Mouse (Mus musculus) B cell, adult 62 days (primary cell): ENCODE results near the gene Zscan4-ps2. TPM values are rescaled to one million over a fixed set of nuclear protein-coding genes. Genes with fewer than 3 reads are reported as not detected.

Experiments used
- total RNA-seq: library from RNA; stranded (reverse); gene quantifications from 4 replicates; pipeline ENCODE4 v1.2.4, GENCODE M21; 2023

The Zscan4-ps2 gene
- total RNA-seq = not detected in 4 replicates

DNA sequence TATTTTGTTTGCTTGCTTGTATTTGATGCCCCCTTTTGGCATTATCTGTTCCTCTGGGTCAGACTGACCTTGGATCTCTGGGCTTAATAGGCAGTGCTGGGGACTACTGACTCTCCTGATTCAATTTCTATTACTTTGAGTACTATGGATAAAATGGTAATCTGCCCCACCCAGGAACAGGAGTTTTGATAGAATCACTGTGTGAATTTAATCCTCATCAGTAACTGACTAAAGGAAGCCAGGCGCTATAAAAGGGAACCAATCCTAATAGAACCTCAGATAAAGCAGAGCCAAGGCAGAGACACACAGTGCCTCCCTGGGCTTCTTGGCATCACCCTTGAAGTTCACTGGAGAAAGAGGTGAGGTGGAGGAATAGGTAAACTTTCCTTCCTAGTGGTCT is at the start of gene Zscan4-ps2:
Gene Zscan4-ps2 (plus strand): TSS at position 301 of the 400 bp plus-strand sequence.

Other genes with a start within 250 kb of the Zscan4-ps2 start
- not detected in 4 replicates for gene Zscan4e, start 203.6 kb upstream of the Zscan4-ps2 start, total RNA-seq
- not detected in 4 replicates for gene Zscan4f, start 116.4 kb upstream of the Zscan4-ps2 start, total RNA-seq
- gene Zscan4-ps3, start 95.0 kb downstream of the Zscan4-ps2 start, total RNA-seq = not detected in 4 replicates
- not detected in 4 replicates for gene Vmn1r72, start 165.8 kb downstream of the Zscan4-ps2 start, total RNA-seq
- gene Vmn1r73, start 216.0 kb downstream of the Zscan4-ps2 start, total RNA-seq = not detected in 4 replicates